Mouse (Mus musculus): ENCODE measurements around the gene Rpl26. TPM values are rescaled to one million over a fixed set of nuclear protein-coding genes. Genes with fewer than 3 reads are reported as not detected.
"Not testable (repeated sequence)": the region's sequence is repeated elsewhere in the genome, so short reads cannot be mapped to it uniquely, and the experiment has no call there.

The Rpl26 gene
- polyA plus RNA-seq, 1 experiment = 2,262 TPM

GRCm38 (mm10) chr11:68906461-68906790 lies 5.0 kb downstream of the Rpl26 start:
- TF ChIP-seq CTCF (IDR thresholded peaks at IDR 0.05; ENCODE audit: low read depth, low read length) (no peak), POLR2A (IDR thresholded peaks at IDR 0.05; ENCODE audit: borderline replicate concordance, low read depth, low read length) (no peak)
- peaks cover 6% of the 10 kb centered on the region; the same call in 1 of the 2 replicates for H3K4me1 ChIP-seq (ENCODE audit: control insufficient read depth, insufficient read depth, low read length)
- H3K4me3 ChIP-seq (ENCODE audit: insufficient read depth, low read length) = no peak overlapping the region
- H3K27ac ChIP-seq (ENCODE audit: insufficient read depth, low read depth, low read length) = no peak overlapping the region

- Histone ChIP-seq H3K4me1 (ENCODE audit: control insufficient read depth, insufficient read depth, low read length) (peaks cover 6% of the 10 kb centered on the region; the same call in 1 of the 2 replicates), H3K27ac (ENCODE audit: insufficient read depth, low read depth, low read length) (no peak overlapping the region), H3K4me3 (ENCODE audit: insufficient read depth, low read length) (no peak overlapping the region)
- no peak for TF ChIP-seq POLR2A (IDR thresholded peaks at IDR 0.05; ENCODE audit: borderline replicate concordance, low read depth, low read length)
- TF ChIP-seq CTCF (IDR thresholded peaks at IDR 0.05; ENCODE audit: low read depth, low read length) = no peak
Observed at GRCm38 (mm10) chr11:68907251-68907650, 5.9 kb downstream of the Rpl26 start.

- Histone ChIP-seq H3K27ac (ENCODE audit: insufficient read depth, low read depth, low read length) (no peak overlapping the region), H3K4me3 (ENCODE audit: insufficient read depth, low read length) (no peak overlapping the region), H3K4me1 (ENCODE audit: control insufficient read depth, insufficient read depth, low read length) (peaks cover 3% of the 10 kb centered on the region; the same call in 1 of the 2 replicates)
- TF ChIP-seq CTCF (IDR thresholded peaks at IDR 0.05; ENCODE audit: low read depth, low read length) (no peak), POLR2A (IDR thresholded peaks at IDR 0.05; ENCODE audit: borderline replicate concordance, low read depth, low read length) (no peak)
Observed at GRCm38 (mm10) chr11:68908846-68909503, 7.6 kb downstream of the Rpl26 start.

- Histone ChIP-seq H3K27ac (ENCODE audit: insufficient read depth, low read depth, low read length) (no peak overlapping the region), H3K4me1 (ENCODE audit: control insufficient read depth, insufficient read depth, low read length) (peaks cover 3% of the 10 kb centered on the region; the same call in 1 of the 2 replicates), H3K4me3 (ENCODE audit: insufficient read depth, low read length) (no peak overlapping the region)
- TF ChIP-seq CTCF (IDR thresholded peaks at IDR 0.05; ENCODE audit: low read depth, low read length) (no peak), POLR2A (IDR thresholded peaks at IDR 0.05; ENCODE audit: borderline replicate concordance, low read depth, low read length) (no peak)
Observed at GRCm38 (mm10) chr11:68911531-68912177, 10.3 kb downstream of the Rpl26 start.

DNA sequence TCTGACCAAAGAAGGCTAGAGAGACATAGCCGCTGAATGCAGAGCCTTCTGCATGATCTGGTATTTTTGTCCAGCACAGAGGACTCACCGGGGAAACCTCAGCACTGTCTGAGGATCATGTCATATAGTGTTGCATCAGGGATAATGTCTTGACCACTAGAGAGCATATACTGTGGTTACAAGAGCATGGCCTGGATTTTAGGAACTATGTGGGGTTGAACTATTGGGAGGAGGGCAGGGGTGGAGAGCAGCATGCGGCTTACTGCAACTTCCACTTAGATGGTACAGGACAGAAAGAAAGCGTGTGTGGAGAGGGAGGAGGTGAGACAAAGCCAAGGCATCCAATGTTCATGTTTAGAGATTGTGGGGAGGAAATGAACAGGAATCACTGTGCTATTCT lies 13.2 kb downstream of the Rpl26 start:
- no peak overlapping the region for H3K27ac ChIP-seq (ENCODE audit: insufficient read depth, low read depth, low read length)
- TF ChIP-seq POLR2A (IDR thresholded peaks at IDR 0.05; ENCODE audit: borderline replicate concordance, low read depth, low read length) (no peak), CTCF (IDR thresholded peaks at IDR 0.05; ENCODE audit: low read depth, low read length) (no peak)
- H3K4me1 ChIP-seq (ENCODE audit: control insufficient read depth, insufficient read depth, low read length) = peaks cover 3% of the 10 kb centered on the region; the same call in 1 of the 2 replicates
- no peak overlapping the region for H3K4me3 ChIP-seq (ENCODE audit: insufficient read depth, low read length)

GRCm38 (mm10) chr11:68923191-68923590 lies 21.8 kb downstream of the Rpl26 start:
- TF ChIP-seq POLR2A (IDR thresholded peaks at IDR 0.05; ENCODE audit: borderline replicate concordance, low read depth, low read length) = no peak
- no peak for TF ChIP-seq CTCF (IDR thresholded peaks at IDR 0.05; ENCODE audit: low read depth, low read length)
- Histone ChIP-seq H3K4me3 (ENCODE audit: insufficient read depth, low read length) (no peak overlapping the region), H3K4me1 (ENCODE audit: control insufficient read depth, insufficient read depth, low read length) (0 out of 2 replicates have a peak, but pooled peaks cover 3% of the 10 kb centered on the region), H3K27ac (ENCODE audit: insufficient read depth, low read depth, low read length) (no peak overlapping the region)

DNA sequence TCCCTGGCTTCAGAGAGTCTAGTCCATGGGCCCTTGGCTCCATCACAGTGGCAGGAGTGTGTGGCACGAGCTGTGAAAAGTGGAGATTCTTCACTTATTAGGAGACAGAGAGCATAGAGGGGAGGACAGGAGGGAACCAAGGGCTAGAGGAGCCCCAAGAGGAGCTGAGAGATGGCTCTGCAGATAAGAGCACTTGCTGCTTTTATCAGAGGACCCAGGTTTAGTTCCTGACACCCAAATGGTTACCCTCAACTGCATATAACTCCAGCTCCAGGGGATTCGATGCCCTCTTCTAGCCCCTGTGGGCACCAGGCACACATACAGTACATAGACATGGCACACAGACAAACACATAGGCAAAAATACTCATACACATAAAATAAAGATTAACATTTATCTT lies 23.4 kb downstream of the Rpl26 start:
- Histone ChIP-seq H3K4me1 (ENCODE audit: control insufficient read depth, insufficient read depth, low read length) (0 out of 2 replicates have a peak, but pooled peaks cover 3% of the 10 kb centered on the region), H3K27ac (ENCODE audit: insufficient read depth, low read depth, low read length) (no peak overlapping the region), H3K4me3 (ENCODE audit: insufficient read depth, low read length) (no peak overlapping the region)
- TF ChIP-seq CTCF (IDR thresholded peaks at IDR 0.05; ENCODE audit: low read depth, low read length) (no peak), POLR2A (IDR thresholded peaks at IDR 0.05; ENCODE audit: borderline replicate concordance, low read depth, low read length) (no peak)

DNA sequence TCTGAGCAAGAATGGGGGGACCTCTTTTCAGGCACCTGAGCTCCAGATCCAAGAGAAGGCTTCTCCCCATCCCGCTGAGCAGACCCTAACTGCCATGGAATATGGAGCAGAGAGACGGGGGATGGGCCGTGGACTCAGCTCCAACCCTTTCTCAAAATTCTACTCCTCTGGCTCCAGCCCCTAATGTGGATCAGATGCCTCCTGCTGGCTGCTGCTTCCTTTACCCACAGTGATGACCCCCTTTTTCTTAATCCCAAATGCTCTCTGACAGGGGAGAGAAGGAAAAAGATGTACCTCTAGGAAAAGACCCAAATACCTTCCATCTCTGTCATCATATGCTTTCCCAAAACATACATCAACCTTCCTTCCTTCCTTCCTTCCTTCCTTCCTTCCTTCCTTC lies 25.6 kb downstream of the Rpl26 start, which contains the start of gene Odf4:
Gene Odf4, minus strand, starts transcription at position 101 of the 400 bp plus-strand sequence.
- H3K4me3 ChIP-seq (ENCODE audit: insufficient read depth, low read length) = no peak within 1 kb of the TSS
- TF ChIP-seq CTCF (IDR thresholded peaks at IDR 0.05; ENCODE audit: low read depth, low read length) = no peak
- TF ChIP-seq POLR2A (IDR thresholded peaks at IDR 0.05; ENCODE audit: borderline replicate concordance, low read depth, low read length) = no peak
- 0 out of 2 replicates have a peak, but pooled peaks cover 3% of the 10 kb centered on the region for H3K4me1 ChIP-seq (ENCODE audit: control insufficient read depth, insufficient read depth, low read length)
- no peak within 1 kb of the TSS for H3K27ac ChIP-seq (ENCODE audit: insufficient read depth, low read depth, low read length)

GRCm38 (mm10) chr11:68929947-68930346 lies 28.6 kb downstream of the Rpl26 start:
- Histone ChIP-seq H3K27ac (ENCODE audit: insufficient read depth, low read depth, low read length) (no peak overlapping the region), H3K4me3 (ENCODE audit: insufficient read depth, low read length) (no peak overlapping the region), H3K4me1 (ENCODE audit: control insufficient read depth, insufficient read depth, low read length) (0 out of 2 replicates have a peak, but pooled peaks cover 3% of the 10 kb centered on the region)
- TF ChIP-seq POLR2A (IDR thresholded peaks at IDR 0.05; ENCODE audit: borderline replicate concordance, low read depth, low read length) (no peak), CTCF (IDR thresholded peaks at IDR 0.05; ENCODE audit: low read depth, low read length) (no peak)

DNA sequence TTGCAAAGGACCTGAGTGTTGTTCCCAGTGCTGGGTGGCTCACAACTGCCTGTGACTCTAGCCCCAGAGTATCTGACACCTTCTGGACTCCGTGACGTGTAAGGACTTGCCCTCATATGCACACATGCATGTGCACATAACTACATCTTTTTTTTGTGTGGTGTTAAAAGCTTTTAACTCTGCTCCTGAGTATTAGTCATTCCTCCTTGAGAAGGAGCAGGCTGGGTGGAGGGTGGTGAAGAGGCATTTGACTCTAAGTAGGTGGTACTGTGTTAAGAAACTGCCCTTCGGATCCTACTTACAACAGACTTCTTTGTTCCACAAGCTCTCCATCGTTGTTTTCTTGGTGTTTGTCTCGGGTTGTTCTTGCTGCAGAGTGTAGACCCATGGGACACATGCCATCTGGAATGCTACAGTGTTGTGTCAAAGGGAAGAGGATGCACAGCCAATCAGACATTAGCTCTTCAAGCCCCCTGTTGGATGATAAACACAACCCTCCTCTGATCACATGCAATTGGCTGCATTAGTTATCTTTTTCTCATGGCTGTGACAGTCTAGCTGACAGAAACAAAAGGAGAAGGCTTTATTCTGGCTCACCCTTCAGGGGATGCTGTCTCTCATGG lies 32.6 kb downstream of the Rpl26 start:
- no peak for TF ChIP-seq CTCF (IDR thresholded peaks at IDR 0.05; ENCODE audit: low read depth, low read length)

DNA sequence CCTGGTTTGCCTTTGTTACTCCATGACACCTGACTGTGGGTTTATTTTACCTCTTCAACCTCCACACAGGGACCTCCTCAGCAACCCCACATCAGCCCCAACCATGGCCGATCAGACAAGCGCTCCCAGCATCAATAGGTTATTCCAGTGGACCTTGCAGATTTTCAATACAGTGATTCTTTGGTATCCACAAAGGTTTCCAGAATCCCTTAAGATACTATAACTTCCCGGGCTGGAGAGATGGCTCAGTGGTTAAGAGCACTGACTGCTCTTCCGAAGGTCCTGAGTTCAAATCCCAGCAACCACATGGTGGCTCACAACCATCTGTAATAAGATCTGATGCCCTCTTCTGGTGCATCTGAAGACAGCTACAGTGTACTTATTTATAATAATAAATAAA lies 35.6 kb downstream of the Rpl26 start:
- not testable (repeated sequence) for H3K27ac ChIP-seq (ENCODE audit: insufficient read depth, low read depth, low read length); H3K4me3 ChIP-seq (ENCODE audit: insufficient read depth, low read length); H3K4me1 ChIP-seq (ENCODE audit: control insufficient read depth, insufficient read depth, low read length)

More for the DNA sequence above, 32.6 kb downstream of the Rpl26 start:
- H3K4me1 ChIP-seq (ENCODE audit: control insufficient read depth, insufficient read depth, low read length) = peaks cover under 1% of the 10 kb centered on the region
- H3K4me3 ChIP-seq (ENCODE audit: insufficient read depth, low read length) = no peak overlapping the region
- no peak overlapping the region for H3K27ac ChIP-seq (ENCODE audit: insufficient read depth, low read depth, low read length)

Data from bone marrow macrophage, adult 2 months (primary cell).